Mouse (Mus musculus) kidney, adult 2 months (tissue): ENCODE measurements around the gene Oprm1. TPM values are rescaled to one million over a fixed set of nuclear protein-coding genes. Genes with fewer than 3 reads are reported as not detected.

Experiments
- DNase-seq: peaks from one replicate; pipeline ENCODE4 v3.0.0; 2021
- H3K27ac ChIP-seq: fragments of 200-500 bp; 2 replicates; pipeline ENCODE4 v1.5.1; 2012; ENCODE audit warnings: low read depth, low read length, control low read depth, inconsistent platforms; ENCODE audit not compliant: insufficient read depth
- H3K27me3 ChIP-seq: fragments of 200-500 bp; replicated peaks from 2 replicates; pipeline ENCODE4 v1.6.1; 2012; ENCODE audit warnings: mild to moderate bottlenecking, moderate library complexity, low read length, inconsistent platforms; ENCODE audit not compliant: control insufficient read depth, insufficient read depth
- H3K36me3 ChIP-seq: fragments of 200-500 bp; 2 replicates; pipeline ENCODE4 v1.6.1; 2012; ENCODE audit warnings: mild to moderate bottlenecking, moderate library complexity, low read length, inconsistent platforms; ENCODE audit not compliant: control insufficient read depth, insufficient read depth
- H3K4me1 ChIP-seq: fragments of 200-500 bp; 2 replicates; pipeline ENCODE4 v1.6.1; 2011; ENCODE audit warnings: low read length; ENCODE audit not compliant: control insufficient read depth, insufficient read depth
- H3K4me3 ChIP-seq: fragments of 200-500 bp; 2 replicates; pipeline ENCODE4 v1.5.1; 2011; ENCODE audit warnings: mild to moderate bottlenecking, low read depth, low read length, control low read depth; ENCODE audit not compliant: insufficient read depth
- CTCF ChIP-seq: fragments of 200-500 bp; conservative IDR thresholded peaks from 2 replicates; pipeline ENCODE4 v1.5.1; 2011; ENCODE audit warnings: low read depth, mild to moderate bottlenecking, control low read depth, low read length, moderate library complexity, mixed read lengths; ENCODE audit not compliant: insufficient read depth, insufficient read length
- POLR2A ChIP-seq: fragments of 200-500 bp; IDR thresholded peaks from one replicate; pipeline ENCODE4 v1.6.1; 2011; ENCODE audit warnings: low read depth, low read length, control low read depth
- WGBS: fragments of 180-500 bp; shearing (Covaris S2); methylation state at CpG from one replicate; pipeline ENCODE4 v1.1.7; 2018; 5-methylcytosine and 5-hydroxymethylcytosine counted together
- polyA plus RNA-seq: library from polyadenylated mRNA; depleted of rRNA; stranded (reverse); fragments of >200 nt; gene quantifications from 2 replicates; pipeline ENCODE4 v1.2.3, GENCODE M21; 2012

The Oprm1 gene
- polyA plus RNA-seq, 1 experiment: not detected

DNA sequence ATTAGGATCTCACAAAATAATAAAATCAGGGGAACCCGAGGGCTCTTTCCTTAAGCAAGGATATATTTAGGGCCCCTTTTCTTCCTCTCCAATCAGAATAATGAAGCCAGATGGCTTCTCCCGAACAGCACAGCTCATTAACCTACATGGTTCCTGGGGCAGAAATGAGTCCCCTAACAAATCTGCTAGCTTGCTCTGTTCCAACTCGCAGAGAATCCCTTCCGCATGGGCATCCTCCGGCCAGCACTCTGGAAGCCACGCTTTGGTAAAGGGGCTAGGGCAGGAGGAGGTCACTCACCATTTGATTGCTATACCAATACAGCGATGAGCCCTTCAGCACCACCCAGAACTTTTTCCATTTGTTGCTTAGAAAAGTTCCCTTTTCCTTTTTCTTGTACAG is 220.9 kb downstream of the Oprm1 start:
- no peaks in the 10 kb centered on the region for H3K36me3 ChIP-seq
- no peak for DNase-seq
- H3K27me3 ChIP-seq: no peaks in the 10 kb centered on the region
- WGBS: 63% methylated on average over 7 of the region's 7 CpGs
- H3K4me1 ChIP-seq: no peaks in the 10 kb centered on the region
- H3K27ac ChIP-seq: no peak overlapping the region
- H3K4me3 ChIP-seq: no peak overlapping the region
- TF ChIP-seq CTCF: no peak
- TF ChIP-seq POLR2A: no peak

DNA sequence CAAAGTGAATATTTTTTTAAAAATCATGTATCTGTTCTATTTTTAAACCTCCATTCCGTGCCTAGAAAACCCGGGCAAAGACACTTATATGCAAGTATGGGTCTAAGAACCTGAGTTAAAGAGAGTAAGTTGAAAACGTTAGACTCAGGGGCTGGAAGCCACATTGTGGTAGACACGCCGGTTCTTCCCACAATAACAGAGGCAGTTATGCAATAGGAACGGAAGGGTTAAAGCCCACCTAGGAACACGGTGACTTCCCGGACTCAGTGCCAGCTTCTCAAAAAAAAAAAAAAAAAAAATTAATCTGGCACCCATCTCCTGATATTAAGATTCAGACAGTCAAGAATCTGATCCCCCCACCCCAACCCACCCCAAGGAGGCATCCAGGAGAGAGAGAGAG is 221.5 kb downstream of the Oprm1 start:
- Histone ChIP-seq H3K36me3 (no peaks in the 10 kb centered on the region), H3K27ac (no peak overlapping the region), H3K27me3 (no peaks in the 10 kb centered on the region), H3K4me3 (no peak overlapping the region), H3K4me1 (no peaks in the 10 kb centered on the region)
- WGBS: 45% methylated on average over 8 of the region's 8 CpGs
- DNase-seq: no peak
- TF ChIP-seq CTCF (no peak), POLR2A (no peak)

DNA sequence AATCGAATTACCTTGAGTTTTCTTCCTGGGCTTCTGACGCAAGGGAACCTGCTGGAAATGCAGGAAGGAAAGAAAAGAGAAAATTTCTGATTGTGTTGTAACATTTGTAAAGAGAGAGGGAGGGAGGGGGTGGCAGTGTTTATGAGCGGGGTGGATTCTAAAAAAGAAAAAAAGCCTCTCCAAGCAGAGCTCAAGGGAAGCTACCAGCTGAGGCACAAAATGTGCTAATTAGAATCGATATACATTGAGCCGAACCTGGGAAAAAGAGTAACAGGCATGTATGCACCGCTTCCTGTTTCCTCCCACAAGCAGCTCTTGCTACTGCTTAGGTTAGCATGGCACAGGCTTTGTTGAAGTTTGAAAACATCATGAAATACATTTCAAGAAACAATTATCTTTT is 221.9 kb downstream of the Oprm1 start:
- H3K4me1 ChIP-seq: no peaks in the 10 kb centered on the region
- no peak for TF ChIP-seq CTCF
- no peak for TF ChIP-seq POLR2A
- H3K27me3 ChIP-seq: no peaks in the 10 kb centered on the region
- H3K4me3 ChIP-seq: no peak overlapping the region
- no peak overlapping the region for H3K27ac ChIP-seq
- DNase-seq: no peak
- no peaks in the 10 kb centered on the region for H3K36me3 ChIP-seq
- WGBS: 26% methylated on average over 6 of the region's 6 CpGs

- TF ChIP-seq CTCF (no peak), POLR2A (no peak)
- Histone ChIP-seq H3K36me3 (no peaks in the 10 kb centered on the region), H3K27ac (no peak overlapping the region), H3K27me3 (no peaks in the 10 kb centered on the region), H3K4me3 (no peak overlapping the region), H3K4me1 (no peaks in the 10 kb centered on the region)
- WGBS: 63% methylated on average over 2 of the region's 2 CpGs
- DNase-seq: no peak
These were observed 224.4 kb downstream of the Oprm1 start for GRCm38 (mm10) chr10:6982751-6983151.

GRCm38 (mm10) chr10:6983431-6983830 is 225.1 kb downstream of the Oprm1 start:
- 89% methylated on average over 2 of the region's 2 CpGs for WGBS
- H3K27ac ChIP-seq: no peak overlapping the region

DNA sequence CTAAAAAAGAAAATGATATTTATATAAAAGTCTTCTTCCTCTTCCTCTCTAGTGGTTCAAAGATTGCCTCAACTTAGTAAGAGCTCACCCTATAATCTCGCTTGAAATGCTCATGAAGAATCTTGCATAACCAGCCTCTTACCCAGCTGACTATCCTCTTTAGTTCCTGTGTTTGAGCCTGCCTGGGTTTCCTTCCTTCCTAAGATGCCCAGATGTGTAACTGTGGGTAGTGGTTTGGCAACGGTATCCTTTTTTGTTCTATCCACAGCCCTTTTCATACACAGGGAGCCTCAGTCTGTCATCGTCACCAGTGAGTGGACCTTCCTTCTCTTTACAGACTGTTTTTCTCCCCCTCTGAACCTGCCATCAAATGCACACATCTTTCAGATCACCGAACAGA is 227.9 kb downstream of the Oprm1 start:
- no peak for DNase-seq
- Histone ChIP-seq H3K4me3 (no peak overlapping the region), H3K36me3 (no peaks in the 10 kb centered on the region), H3K4me1 (no peaks in the 10 kb centered on the region), H3K27ac (no peak overlapping the region), H3K27me3 (no peaks in the 10 kb centered on the region)
- 83% methylated on average over 4 of the region's 4 CpGs for WGBS
- no peak for TF ChIP-seq POLR2A
- TF ChIP-seq CTCF: no peak

More at GRCm38 (mm10) chr10:6983431-6983830, 225.1 kb downstream of the Oprm1 start:
- TF ChIP-seq CTCF: no peak
- TF ChIP-seq POLR2A: no peak
- Histone ChIP-seq H3K4me1 (no peaks in the 10 kb centered on the region), H3K27me3 (no peaks in the 10 kb centered on the region), H3K36me3 (no peaks in the 10 kb centered on the region), H3K4me3 (no peak overlapping the region)
- no peak for DNase-seq

GRCm38 (mm10) chr10:6987399-6988098 is 229.2 kb downstream of the Oprm1 start:
- no peaks in the 10 kb centered on the region for H3K4me1 ChIP-seq
- TF ChIP-seq POLR2A (no peak), CTCF (no peak)
- no peak overlapping the region for H3K4me3 ChIP-seq
- no peaks in the 10 kb centered on the region for H3K27me3 ChIP-seq
- no peaks in the 10 kb centered on the region for H3K36me3 ChIP-seq
- 73% methylated on average over 4 of the region's 4 CpGs for WGBS
- H3K27ac ChIP-seq: no peak overlapping the region
- no peak for DNase-seq
